Mouse (Mus musculus): ENCODE data around the gene Sec14l5. TPM values are rescaled to one million over a fixed set of nuclear protein-coding genes. Genes with fewer than 3 reads are reported as not detected.
"Not testable (repeated sequence)": the region's sequence is repeated elsewhere in the genome, so short reads cannot be mapped to it uniquely, and the experiment has no call there.

The Sec14l5 gene
- polyA plus RNA-seq, 1 experiment from 2014 or later, result 1.0 TPM

- Histone ChIP-seq H3K4me2 (ENCODE audit: low read length) (no peak overlapping the region), H3K36me3 (ENCODE audit: control insufficient read depth, insufficient read depth, low read length) (no peaks in the 10 kb centered on the region), H3K9me3 (ENCODE audit: control insufficient read depth, low read length) (no peaks in the 10 kb centered on the region), H3K27me3 (ENCODE audit: control insufficient read depth, insufficient read depth, low read length) (no peaks in the 10 kb centered on the region), H3K27ac (replicated peaks; ENCODE audit: low read depth, low read length) (no peak overlapping the region), H3K4me3 (replicated peaks; ENCODE audit: low read depth, low read length) (no peak overlapping the region), H3K9ac (replicated peaks; ENCODE audit: low read length) (no peak overlapping the region), H3K4me1 (ENCODE audit: control insufficient read depth, insufficient read depth, low read length) (no peaks in the 10 kb centered on the region)
- ATAC-seq (ENCODE audit: low FRiP score, low TSS enrichment), result no peak
- 87% methylated on average over 2 of the region's 2 CpGs for WGBS
- DNase-seq, result no peak
These were observed 67.2 kb downstream of the Sec14l5 start for GRCm38 (mm10) chr16:5214126-5214525.

- no peak overlapping the region for H3K27ac ChIP-seq (replicated peaks; ENCODE audit: low read depth, low read length)
- H3K36me3 ChIP-seq (ENCODE audit: control insufficient read depth, insufficient read depth, low read length), result no peaks in the 10 kb centered on the region
- no peak overlapping the region for H3K9ac ChIP-seq (replicated peaks; ENCODE audit: low read length)
- no peak for DNase-seq
- no peaks in the 10 kb centered on the region for H3K27me3 ChIP-seq (ENCODE audit: control insufficient read depth, insufficient read depth, low read length)
- no peaks in the 10 kb centered on the region for H3K9me3 ChIP-seq (ENCODE audit: control insufficient read depth, low read length)
- H3K4me1 ChIP-seq (ENCODE audit: control insufficient read depth, insufficient read depth, low read length), result no peaks in the 10 kb centered on the region
- H3K4me3 ChIP-seq (replicated peaks; ENCODE audit: low read depth, low read length), result no peak overlapping the region
- no peak overlapping the region for H3K4me2 ChIP-seq (ENCODE audit: low read length)
- ATAC-seq (ENCODE audit: low FRiP score, low TSS enrichment), result no peak
- WGBS, result 74% methylated on average over 6 of the region's 6 CpGs
These were observed 69.8 kb downstream of the Sec14l5 start for GRCm38 (mm10) chr16:5216686-5217085.

- Histone ChIP-seq H3K9ac (replicated peaks; ENCODE audit: low read length) (no peak overlapping the region), H3K36me3 (ENCODE audit: control insufficient read depth, insufficient read depth, low read length) (no peaks in the 10 kb centered on the region), H3K27me3 (ENCODE audit: control insufficient read depth, insufficient read depth, low read length) (no peaks in the 10 kb centered on the region), H3K9me3 (ENCODE audit: control insufficient read depth, low read length) (no peaks in the 10 kb centered on the region), H3K4me2 (ENCODE audit: low read length) (no peak overlapping the region), H3K4me1 (ENCODE audit: control insufficient read depth, insufficient read depth, low read length) (no peaks in the 10 kb centered on the region), H3K4me3 (replicated peaks; ENCODE audit: low read depth, low read length) (no peak overlapping the region), H3K27ac (replicated peaks; ENCODE audit: low read depth, low read length) (no peak overlapping the region)
- DNase-seq, result no peak
- ATAC-seq (ENCODE audit: low FRiP score, low TSS enrichment), result no peak
- 43% methylated on average over 5 of the region's 5 CpGs for WGBS
These were observed 70.6 kb downstream of the Sec14l5 start for GRCm38 (mm10) chr16:5217341-5218133.

- Histone ChIP-seq H3K9me3 (ENCODE audit: control insufficient read depth, low read length) (no peaks in the 10 kb centered on the region), H3K36me3 (ENCODE audit: control insufficient read depth, insufficient read depth, low read length) (no peaks in the 10 kb centered on the region), H3K4me3 (replicated peaks; ENCODE audit: low read depth, low read length) (no peak overlapping the region), H3K4me1 (ENCODE audit: control insufficient read depth, insufficient read depth, low read length) (no peaks in the 10 kb centered on the region), H3K4me2 (ENCODE audit: low read length) (no peak overlapping the region), H3K27ac (replicated peaks; ENCODE audit: low read depth, low read length) (no peak overlapping the region), H3K9ac (replicated peaks; ENCODE audit: low read length) (no peak overlapping the region), H3K27me3 (ENCODE audit: control insufficient read depth, insufficient read depth, low read length) (no peaks in the 10 kb centered on the region)
- 62% methylated on average over 4 of the region's 4 CpGs for WGBS
- ATAC-seq (ENCODE audit: low FRiP score, low TSS enrichment) (no peak), DNase-seq (no peak)
These were observed 74.5 kb downstream of the Sec14l5 start for GRCm38 (mm10) chr16:5221403-5221802.

- Histone ChIP-seq H3K4me2 (ENCODE audit: low read length) (no peak within 1 kb of the TSS), H3K9ac (replicated peaks; ENCODE audit: low read length) (no peak within 1 kb of the TSS), H3K27ac (replicated peaks; ENCODE audit: low read depth, low read length) (no peak within 1 kb of the TSS)
These were observed 75.2 kb downstream of the Sec14l5 start, which contains the start of gene AU021092 for GRCm38 (mm10) chr16:5222140-5222539. AU021092 (minus strand) TSS chr16:5222299.

GRCm38 (mm10) chr16:5226534-5226933, 79.6 kb downstream of the Sec14l5 start:
- DNase-seq; H3K9ac ChIP-seq (replicated peaks; ENCODE audit: low read length); ATAC-seq (ENCODE audit: low FRiP score, low TSS enrichment); H3K4me2 ChIP-seq (ENCODE audit: low read length); H3K27me3 ChIP-seq (ENCODE audit: control insufficient read depth, insufficient read depth, low read length); H3K36me3 ChIP-seq (ENCODE audit: control insufficient read depth, insufficient read depth, low read length); H3K4me1 ChIP-seq (ENCODE audit: control insufficient read depth, insufficient read depth, low read length); H3K4me3 ChIP-seq (replicated peaks; ENCODE audit: low read depth, low read length); H3K9me3 ChIP-seq (ENCODE audit: control insufficient read depth, low read length); H3K27ac ChIP-seq (replicated peaks; ENCODE audit: low read depth, low read length): not testable (repeated sequence)
- WGBS, result 7% methylated on average over 1 of the region's 1 CpGs

More at GRCm38 (mm10) chr16:5222140-5222539, 75.2 kb downstream of the Sec14l5 start, which contains the start of gene AU021092:
- Histone ChIP-seq H3K4me3 (replicated peaks; ENCODE audit: low read depth, low read length) (no peak within 1 kb of the TSS), H3K4me1 (ENCODE audit: control insufficient read depth, insufficient read depth, low read length) (no peaks in the 10 kb centered on the region), H3K36me3 (ENCODE audit: control insufficient read depth, insufficient read depth, low read length) (no peaks in the 10 kb centered on the region), H3K27me3 (ENCODE audit: control insufficient read depth, insufficient read depth, low read length) (no peaks in the 10 kb centered on the region), H3K9me3 (ENCODE audit: control insufficient read depth, low read length) (no peaks in the 10 kb centered on the region)
- 76% methylated on average over 6 of the region's 6 CpGs for WGBS
- ATAC-seq (ENCODE audit: low FRiP score, low TSS enrichment), result no peak
- no peak for DNase-seq

GRCm38 (mm10) chr16:5227501-5227900, 80.6 kb downstream of the Sec14l5 start:
- H3K4me2 ChIP-seq (ENCODE audit: low read length); H3K9ac ChIP-seq (replicated peaks; ENCODE audit: low read length); ATAC-seq (ENCODE audit: low FRiP score, low TSS enrichment); H3K27ac ChIP-seq (replicated peaks; ENCODE audit: low read depth, low read length); H3K36me3 ChIP-seq (ENCODE audit: control insufficient read depth, insufficient read depth, low read length); H3K4me3 ChIP-seq (replicated peaks; ENCODE audit: low read depth, low read length); H3K27me3 ChIP-seq (ENCODE audit: control insufficient read depth, insufficient read depth, low read length); DNase-seq; H3K4me1 ChIP-seq (ENCODE audit: control insufficient read depth, insufficient read depth, low read length); H3K9me3 ChIP-seq (ENCODE audit: control insufficient read depth, low read length): not testable (repeated sequence)
- 86% methylated on average over 19 of the region's 19 CpGs for WGBS

GRCm38 (mm10) chr16:5228103-5228502, 81.2 kb downstream of the Sec14l5 start:
- not testable (repeated sequence) for H3K9ac ChIP-seq (replicated peaks; ENCODE audit: low read length); ATAC-seq (ENCODE audit: low FRiP score, low TSS enrichment)

GRCm38 (mm10) chr16:5232982-5233381, 86.1 kb downstream of the Sec14l5 start:
- 0 out of 2 replicates have a peak, but pooled peaks cover 9% of the 10 kb centered on the region for H3K36me3 ChIP-seq (ENCODE audit: control insufficient read depth, insufficient read depth, low read length)
- H3K4me1 ChIP-seq (ENCODE audit: control insufficient read depth, insufficient read depth, low read length), result peaks cover 4% of the 10 kb centered on the region; the same call in 1 of the 2 replicates
- WGBS, result 78% methylated on average over 4 of the region's 4 CpGs
- no peaks in the 10 kb centered on the region for H3K27me3 ChIP-seq (ENCODE audit: control insufficient read depth, insufficient read depth, low read length)
- H3K4me3 ChIP-seq (replicated peaks; ENCODE audit: low read depth, low read length), result peak overlapping the region; percentile 83
- no peak for DNase-seq
- H3K9me3 ChIP-seq (ENCODE audit: control insufficient read depth, low read length), result no peaks in the 10 kb centered on the region
- ATAC-seq (ENCODE audit: low FRiP score, low TSS enrichment), result no peak; the same call in 1 of the 2 replicates
- no peak overlapping the region for H3K9ac ChIP-seq (replicated peaks; ENCODE audit: low read length)
- peak overlapping the region; percentile 62 for H3K4me2 ChIP-seq (ENCODE audit: low read length)
- no peak overlapping the region for H3K27ac ChIP-seq (replicated peaks; ENCODE audit: low read depth, low read length)

More at GRCm38 (mm10) chr16:5228103-5228502, 81.2 kb downstream of the Sec14l5 start:
- 88% methylated on average over 3 of the region's 3 CpGs for WGBS
- not testable (repeated sequence) for H3K4me2 ChIP-seq (ENCODE audit: low read length); H3K4me1 ChIP-seq (ENCODE audit: control insufficient read depth, insufficient read depth, low read length); DNase-seq; H3K27ac ChIP-seq (replicated peaks; ENCODE audit: low read depth, low read length); H3K36me3 ChIP-seq (ENCODE audit: control insufficient read depth, insufficient read depth, low read length); H3K4me3 ChIP-seq (replicated peaks; ENCODE audit: low read depth, low read length); H3K27me3 ChIP-seq (ENCODE audit: control insufficient read depth, insufficient read depth, low read length); H3K9me3 ChIP-seq (ENCODE audit: control insufficient read depth, low read length)

Measured in midbrain, embryonic 14.5 days (tissue).